Mouse (Mus musculus): ENCODE measurements at regions not wholly inside any gene's neighbourhood (a gene's known extent, or its start where the extent isn't known, plus 50 kb on each side); places are given as distances from the start of the nearest gene placed in this dataset.

- DNase-seq (ENCODE audit: low spot score), result peak; percentile 17
Measured at GRCm38 (mm10) chr2:51073040-51073594, 75.8 kb downstream of the Rnd3 start.

- DNase-seq (ENCODE audit: low spot score), result no peak
Measured at GRCm38 (mm10) chr2:51072346-51072885, 76.5 kb downstream of the Rnd3 start.

GRCm38 (mm10) chr2:51070902-51071301, 78.0 kb downstream of the Rnd3 start:
- DNase-seq (ENCODE audit: low spot score), result no peak

GRCm38 (mm10) chr2:51066423-51066831, 82.5 kb downstream of the Rnd3 start:
- no peak for DNase-seq (ENCODE audit: low spot score)

GRCm38 (mm10) chr2:51065821-51066220, 83.1 kb downstream of the Rnd3 start:
- no peak for DNase-seq (ENCODE audit: low spot score)

GRCm38 (mm10) chr2:51064821-51065220, 84.1 kb downstream of the Rnd3 start:
- no peak for DNase-seq (ENCODE audit: low spot score)

GRCm38 (mm10) chr2:51062049-51062448, 86.9 kb downstream of the Rnd3 start:
- DNase-seq (ENCODE audit: low spot score), result no peak

GRCm38 (mm10) chr2:51058158-51058557, 90.8 kb downstream of the Rnd3 start:
- no peak for DNase-seq (ENCODE audit: low spot score)

- DNase-seq (ENCODE audit: low spot score), result peak; percentile 21
Measured at GRCm38 (mm10) chr2:51056141-51056731, 92.7 kb downstream of the Rnd3 start.

GRCm38 (mm10) chr2:51055339-51055738, 93.6 kb downstream of the Rnd3 start:
- DNase-seq (ENCODE audit: low spot score), result no peak

- DNase-seq (ENCODE audit: low spot score), result no peak
Measured at GRCm38 (mm10) chr2:51049834-51050170, 99.1 kb downstream of the Rnd3 start.

- no peak for DNase-seq (ENCODE audit: low spot score)
Measured at GRCm38 (mm10) chr2:51049101-51049833, 99.6 kb downstream of the Rnd3 start.

- DNase-seq (ENCODE audit: low spot score), result no peak
Measured at GRCm38 (mm10) chr2:51047520-51047919, 101.4 kb downstream of the Rnd3 start.

- no peak for DNase-seq (ENCODE audit: low spot score)
Measured at GRCm38 (mm10) chr2:51045626-51046025, 103.3 kb downstream of the Rnd3 start.

GRCm38 (mm10) chr2:51041101-51041500, 107.8 kb downstream of the Rnd3 start:
- no peak for DNase-seq (ENCODE audit: low spot score)

GRCm38 (mm10) chr2:51038685-51039084, 110.2 kb downstream of the Rnd3 start:
- no peak for DNase-seq (ENCODE audit: low spot score)

- no peak for DNase-seq (ENCODE audit: low spot score)
Measured at GRCm38 (mm10) chr2:51036995-51037394, 111.9 kb downstream of the Rnd3 start.

GRCm38 (mm10) chr2:51036190-51036755, 112.6 kb downstream of the Rnd3 start:
- DNase-seq (ENCODE audit: low spot score), result no peak

- no peak for DNase-seq (ENCODE audit: low spot score)
Measured at GRCm38 (mm10) chr2:51033881-51034280, 115.0 kb downstream of the Rnd3 start.

- no peak for DNase-seq (ENCODE audit: low spot score)
Measured at GRCm38 (mm10) chr2:51022479-51022878, 126.4 kb downstream of the Rnd3 start.

GRCm38 (mm10) chr2:51016129-51016402, 132.8 kb downstream of the Rnd3 start:
- DNase-seq (ENCODE audit: low spot score), result no peak

GRCm38 (mm10) chr2:51015360-51016128, 133.4 kb downstream of the Rnd3 start:
- DNase-seq (ENCODE audit: low spot score), result no peak
